Mouse (Mus musculus): ENCODE data around the gene Uvssa.

The Uvssa gene

GRCm38 (mm10) chr5:33442927-33443710, 64.8 kb downstream of the Uvssa start:
- DNase-seq (ENCODE audit: low read depth, low spot score), result peak; percentile 43

GRCm38 (mm10) chr5:33443794-33444193, 65.4 kb downstream of the Uvssa start:
- no peak for DNase-seq (ENCODE audit: low read depth, low spot score)

- no peak for DNase-seq (ENCODE audit: low read depth, low spot score)
These were observed 77.4 kb downstream of the Uvssa start for GRCm38 (mm10) chr5:33455737-33456136.

- no peak for DNase-seq (ENCODE audit: low read depth, low spot score)
These were observed 79.8 kb downstream of the Uvssa start for GRCm38 (mm10) chr5:33458132-33458622.

GRCm38 (mm10) chr5:33459111-33459510, 80.8 kb downstream of the Uvssa start:
- DNase-seq (ENCODE audit: low read depth, low spot score), result no peak

- no peak for DNase-seq (ENCODE audit: low read depth, low spot score)
These were observed 86.0 kb downstream of the Uvssa start for GRCm38 (mm10) chr5:33464390-33464789.

- DNase-seq (ENCODE audit: low read depth, low spot score), result no peak
These were observed 87.1 kb downstream of the Uvssa start for GRCm38 (mm10) chr5:33465464-33465863.
